Comparison of ENCODE assay signal across 8 mouse cellular contexts in genomic region chr5:107891515-107891914, GRCm38 (mm10). TPM values are rescaled to one million over a fixed set of nuclear protein-coding genes. Genes with fewer than 3 reads are reported as not detected.
A peak's percentile ranks its signal among the peaks of the same experiment; 100 is the strongest.
DNase-seq lines count a peak whose midpoint lies in the region; ATAC-seq and TF ChIP-seq lines count a peak whose summit lies in the region.
"Not testable (repeated sequence)": the region's sequence is repeated elsewhere in the genome, so short reads cannot be mapped to it uniquely, and the experiment has no call there.

No protein-coding gene starts in this region.

- H3K9ac ChIP-seq in hindbrain, embryonic 11.5 days (ENCODE audit: low read depth, low read length), result not testable (repeated sequence)

- not testable (repeated sequence) for H3K9me3 ChIP-seq in hindbrain, embryonic 11.5 days (ENCODE audit: control insufficient read depth, low read length)

- not testable (repeated sequence) for H3K27me3 ChIP-seq in hindbrain, embryonic 11.5 days (ENCODE audit: control insufficient read depth, insufficient read depth, low read length)

- no CpG with 5 or more reads among the region's 1 CpGs for WGBS in hindbrain, embryonic 11.5 days

- not testable (repeated sequence) for H3K4me2 ChIP-seq in hindbrain, embryonic 11.5 days (replicated peaks; ENCODE audit: low read depth, low read length)

- not testable (repeated sequence) for H3K36me3 ChIP-seq in hindbrain, embryonic 11.5 days (ENCODE audit: control insufficient read depth, insufficient read depth, low read length)

- not testable (repeated sequence) for H3K4me1 ChIP-seq in hindbrain, embryonic 11.5 days (replicated peaks; ENCODE audit: control insufficient read depth, insufficient read depth, low read length)

- peak; percentile 68 for ATAC-seq in erythroid progenitor cell, adult 5-6 weeks (replicated peaks; ENCODE audit: low FRiP score, poor library complexity, severe bottlenecking)
- not testable (repeated sequence) for ATAC-seq in hindbrain, embryonic 11.5 days (ENCODE audit: low FRiP score)
- ATAC-seq in neutrophil, adult 5-6 weeks (ENCODE audit: extremely low read depth, insufficient number of reproducible peaks, low FRiP score, poor library complexity, severe bottlenecking), result peak; percentile 46; the same call in 1 of the 2 replicates

- H3K27ac ChIP-seq in hindbrain, embryonic 11.5 days (ENCODE audit: low read depth, low read length); layer of hippocampus, adult 2 months: not testable (repeated sequence)

- not testable (repeated sequence) for H3K4me3 ChIP-seq in hindbrain, embryonic 11.5 days (ENCODE audit: low read depth, low read length); layer of hippocampus, adult 2 months

- TF ChIP-seq CTCF in layer of hippocampus, adult 2 months (conservative IDR thresholded peaks at IDR 0.05), result peak; percentile 76

- DNase-seq in CD4-positive, CD25-positive, alpha-beta regulatory T cell, adult 2 months (ENCODE audit: low read depth, low spot score), result peak; percentile 60
- peak; percentile 56 for DNase-seq in adipocyte (ENCODE audit: low spot score)
- peak; percentile 19 for DNase-seq in hindbrain, embryonic 11.5 days (ENCODE audit: low spot score)
- DNase-seq in layer of hippocampus, adult 2 months (ENCODE audit: low spot score in 2 of 2), result peak in 1 of 2 experiments; percentile 16
- peak; percentile 63 for DNase-seq in lung, postnatal 10 days
- peak; percentile 52 for DNase-seq in thymus, postnatal 4 days

RNA-seq across cellular contexts. Expression of gene Rpl5, which starts 8.8 kb away (rescaled TPM):
- 117 and 187 TPM in 2 replicates for total RNA-seq in erythroid progenitor cell, adult 5-6 weeks (2015; ENCODE audit: low replicate concordance)
- total RNA-seq in erythroid progenitor cell, adult 5-6 weeks (2017; ENCODE audit: low replicate concordance), result 70.6 and 101 TPM in 2 replicates
- polyA plus RNA-seq in hindbrain, embryonic 11.5 days (2014; fragmentation: Nextera tagmentation; extraction: Ambion mirVana), result 79.5 and 83.0 TPM in 2 replicates
- total RNA-seq in layer of hippocampus, adult 2 months (2021), result 10 to 100 TPM; 66.6 to 68.7 TPM
- total RNA-seq in neutrophil, adult 5-6 weeks (2017), result 399 and 518 TPM in 2 replicates

RNA-seq across cellular contexts. Expression of gene Evi5, which starts 16.6 kb away (rescaled TPM):
- 287 and 323 TPM in 2 replicates for total RNA-seq in erythroid progenitor cell, adult 5-6 weeks (2015; ENCODE audit: low replicate concordance)
- 445 and 526 TPM in 2 replicates for total RNA-seq in erythroid progenitor cell, adult 5-6 weeks (2017; ENCODE audit: low replicate concordance)
- polyA plus RNA-seq in hindbrain, embryonic 11.5 days (2014; fragmentation: Nextera tagmentation; extraction: Ambion mirVana), result 48.5 and 59.5 TPM in 2 replicates
- total RNA-seq in layer of hippocampus, adult 2 months (2021), result 10 to 100 TPM; 63.2 to 70.7 TPM
- total RNA-seq in neutrophil, adult 5-6 weeks (2017), result 23.6 and 27.4 TPM in 2 replicates

Comparison
In these comparisons a context has a peak if more than half of its experiments do, and no peak if none do; other contexts are left out.
1. RNA of gene Evi5, which starts 16.6 kb away (total RNA-seq): 287 to 526 TPM in erythroid progenitor cell, adult 5-6 weeks; 63.2 to 70.7 TPM in layer of hippocampus, adult 2 months and 23.6 to 27.4 TPM in neutrophil, adult 5-6 weeks; every median in the first group is over 4 times any median in the second.